Mouse (Mus musculus): ENCODE results near the gene Angptl6. TPM values are rescaled to one million over a fixed set of nuclear protein-coding genes. Genes with fewer than 3 reads are reported as not detected.

Gene Angptl6
- 2.2 TPM for polyA plus RNA-seq (2014; fragmentation: Illumina TruSeq; extraction: RNeasy Lipid Tissue Mini Kit (QIAGEN cat#74804); ENCODE audit: insufficient read depth, low read depth, low replicate concordance)

DNA sequence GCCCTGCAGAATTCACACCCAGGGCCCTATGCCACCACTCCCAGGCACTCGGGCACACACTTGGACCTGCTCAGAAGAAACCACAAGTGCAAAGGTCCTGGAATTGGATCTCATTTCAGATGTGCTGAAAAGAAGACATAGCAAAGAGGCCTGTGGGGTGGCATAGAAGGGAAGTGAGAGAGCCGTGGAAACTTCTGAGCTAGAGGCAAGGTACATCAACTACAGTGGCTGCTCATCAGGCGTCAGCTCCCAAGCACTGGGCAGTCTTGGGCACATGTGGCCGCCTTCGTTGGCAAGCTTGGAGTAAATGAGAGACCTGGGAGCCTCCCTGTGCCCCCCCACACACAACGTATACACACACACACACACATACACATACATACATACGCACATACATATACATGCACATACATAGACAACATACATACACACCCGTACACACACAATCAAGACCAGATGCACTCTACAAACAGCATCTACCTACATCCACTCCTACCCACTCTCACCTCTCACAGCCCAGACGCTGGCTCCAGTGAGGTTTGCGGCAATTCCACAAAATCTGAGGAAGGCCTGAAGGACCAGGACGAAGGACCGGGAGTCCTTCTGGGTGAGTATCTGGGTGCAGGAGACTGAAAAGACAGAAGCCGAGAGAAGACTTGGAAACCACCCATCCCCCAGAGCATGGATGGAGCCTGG lies at the start of gene Angptl6:
TSS of gene Angptl6 (minus strand) at position 631 of the 696 bp plus-strand sequence.

DNA sequence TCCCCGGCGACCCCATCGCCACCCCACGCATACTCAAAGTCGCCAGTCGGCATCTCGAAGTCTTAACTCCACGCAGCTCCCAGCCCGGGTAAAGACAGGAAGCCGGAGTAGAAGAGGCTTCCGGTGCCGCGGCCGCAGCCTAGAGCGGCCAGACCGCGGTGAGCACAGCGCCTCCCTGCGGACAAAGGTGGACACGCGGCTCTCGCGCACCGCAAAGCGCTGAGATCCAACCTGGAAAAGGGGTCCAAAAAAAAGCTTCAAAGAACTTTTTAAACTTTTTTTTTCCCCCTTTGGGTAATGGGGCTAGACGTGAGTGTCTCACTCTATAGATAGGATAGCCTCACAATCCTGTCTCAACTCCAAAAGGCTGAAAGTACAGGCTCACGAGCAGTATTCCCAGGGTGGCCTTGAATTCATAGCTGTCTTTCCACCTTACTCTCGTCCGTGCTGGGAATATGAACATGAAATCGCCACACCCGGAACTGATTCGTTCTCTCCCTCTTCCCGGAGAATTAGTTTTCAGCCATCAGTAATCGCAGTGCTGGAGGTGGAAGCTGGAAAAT lies 19.1 kb upstream of the Angptl6 start, which contains the start of gene Eif3g:
TSS of gene Eif3g (minus strand) at position 113 of the 563 bp plus-strand sequence.

DNA sequence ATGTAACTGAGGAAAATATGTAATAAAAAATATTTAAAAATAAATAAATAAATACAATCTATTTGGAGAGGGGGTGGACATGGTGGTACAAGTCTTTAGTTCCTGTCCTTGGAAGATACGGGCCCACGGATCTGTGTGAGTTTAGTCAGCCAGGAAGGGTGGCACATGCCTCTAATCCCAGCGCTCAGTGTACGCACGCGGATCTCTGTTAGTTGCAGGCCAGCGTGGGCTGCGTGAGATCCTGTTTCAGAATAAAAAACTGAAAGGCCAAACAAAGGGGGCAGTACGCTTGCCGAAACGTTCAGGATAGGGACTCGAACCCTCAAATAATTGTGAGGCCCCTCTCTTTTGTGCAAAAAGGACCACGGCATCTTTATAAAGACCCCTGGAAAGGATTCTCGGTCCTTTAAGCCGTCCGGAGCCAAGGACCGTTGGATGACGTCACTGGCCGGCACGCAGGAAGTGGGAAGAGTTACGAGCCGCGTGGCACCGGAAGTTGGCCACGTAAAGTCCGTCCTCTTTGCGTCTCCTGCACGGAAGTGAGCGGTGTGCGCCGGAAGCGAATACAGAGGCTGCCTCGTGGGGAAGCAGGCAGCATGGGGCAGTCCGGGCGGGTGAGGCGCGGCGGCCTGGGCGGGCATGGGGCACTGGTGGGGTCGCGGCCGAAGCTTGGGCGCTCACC lies 8.3 kb upstream of the Angptl6 start, which contains the start of gene Ppan:
TSS of gene Ppan (plus strand) at position 472 of the 682 bp plus-strand sequence.

DNA sequence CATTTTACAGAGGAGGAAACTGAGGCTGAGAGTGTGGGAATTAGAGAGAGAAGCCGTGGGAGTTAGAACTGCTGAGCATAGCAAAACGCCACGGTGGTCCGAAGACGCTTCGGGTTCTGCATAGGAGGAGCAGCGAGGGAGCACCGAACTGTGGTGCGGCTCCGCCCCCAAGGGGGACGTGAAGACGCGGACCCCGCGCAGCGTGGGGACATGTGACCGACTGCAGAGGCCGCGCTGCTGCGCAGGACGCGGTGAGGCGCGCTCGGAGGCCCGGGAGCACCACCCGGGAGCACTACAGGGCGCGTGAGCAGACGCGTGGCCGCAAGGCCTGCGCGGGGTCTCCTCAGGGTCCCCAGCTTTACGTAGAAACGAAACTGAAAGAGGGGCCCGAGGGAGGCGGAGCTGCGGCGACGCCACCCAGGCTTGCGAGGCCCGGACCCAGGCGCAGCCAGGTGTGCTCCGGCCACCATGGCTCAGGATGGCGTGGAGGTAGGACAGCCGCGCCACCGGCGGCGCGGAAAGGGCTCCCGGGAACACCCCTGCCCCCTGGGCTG lies 11.0 kb downstream of the Angptl6 start, which contains the start of gene A230050P20Rik:
TSS of gene A230050P20Rik (plus strand) at position 195 of the 554 bp plus-strand sequence.

Other genes starting within 250 kb of the Angptl6 start
- 615 TPM for gene Ubl5, start 236.8 kb downstream of the Angptl6 start, polyA plus RNA-seq (2014; fragmentation: Illumina TruSeq; extraction: RNeasy Lipid Tissue Mini Kit (QIAGEN cat#74804); ENCODE audit: insufficient read depth, low read depth, low replicate concordance)
- gene Fbxl12, start 235.0 kb downstream of the Angptl6 start, polyA plus RNA-seq (2014; fragmentation: Illumina TruSeq; extraction: RNeasy Lipid Tissue Mini Kit (QIAGEN cat#74804); ENCODE audit: insufficient read depth, low read depth, low replicate concordance): 13.3 TPM
- 15.8 TPM for gene Pin1, start 227.6 kb downstream of the Angptl6 start, polyA plus RNA-seq (2014; fragmentation: Illumina TruSeq; extraction: RNeasy Lipid Tissue Mini Kit (QIAGEN cat#74804); ENCODE audit: insufficient read depth, low read depth, low replicate concordance)
- 4.6 TPM for gene Olfm2, start 133.4 kb downstream of the Angptl6 start, polyA plus RNA-seq (2014; fragmentation: Illumina TruSeq; extraction: RNeasy Lipid Tissue Mini Kit (QIAGEN cat#74804); ENCODE audit: insufficient read depth, low read depth, low replicate concordance)
- 1.3 TPM for gene Col5a3, start 64.7 kb downstream of the Angptl6 start, polyA plus RNA-seq (2014; fragmentation: Illumina TruSeq; extraction: RNeasy Lipid Tissue Mini Kit (QIAGEN cat#74804); ENCODE audit: insufficient read depth, low read depth, low replicate concordance)
- not detected for gene Rdh8, start 61.2 kb downstream of the Angptl6 start, polyA plus RNA-seq (2014; fragmentation: Illumina TruSeq; extraction: RNeasy Lipid Tissue Mini Kit (QIAGEN cat#74804); ENCODE audit: insufficient read depth, low read depth, low replicate concordance)
- gene A230050P20Rik, start 11.1 kb downstream of the Angptl6 start, polyA plus RNA-seq (2014; fragmentation: Illumina TruSeq; extraction: RNeasy Lipid Tissue Mini Kit (QIAGEN cat#74804); ENCODE audit: insufficient read depth, low read depth, low replicate concordance): 17.4 TPM
- 15.0 TPM for gene Ppan, start 8.4 kb upstream of the Angptl6 start, polyA plus RNA-seq (2014; fragmentation: Illumina TruSeq; extraction: RNeasy Lipid Tissue Mini Kit (QIAGEN cat#74804); ENCODE audit: insufficient read depth, low read depth, low replicate concordance)
- gene Eif3g, start 18.9 kb upstream of the Angptl6 start, polyA plus RNA-seq (2014; fragmentation: Illumina TruSeq; extraction: RNeasy Lipid Tissue Mini Kit (QIAGEN cat#74804); ENCODE audit: insufficient read depth, low read depth, low replicate concordance): 123 TPM
- gene Dnmt1, start 80.2 kb upstream of the Angptl6 start, polyA plus RNA-seq (2014; fragmentation: Illumina TruSeq; extraction: RNeasy Lipid Tissue Mini Kit (QIAGEN cat#74804); ENCODE audit: insufficient read depth, low read depth, low replicate concordance): 8.6 TPM
- 8.2 TPM for gene S1pr2, start 97.1 kb upstream of the Angptl6 start, polyA plus RNA-seq (2014; fragmentation: Illumina TruSeq; extraction: RNeasy Lipid Tissue Mini Kit (QIAGEN cat#74804); ENCODE audit: insufficient read depth, low read depth, low replicate concordance)
- 54.9 TPM for gene Mrpl4, start 123.0 kb upstream of the Angptl6 start, polyA plus RNA-seq (2014; fragmentation: Illumina TruSeq; extraction: RNeasy Lipid Tissue Mini Kit (QIAGEN cat#74804); ENCODE audit: insufficient read depth, low read depth, low replicate concordance)
- 159 TPM for gene Icam1, start 136.3 kb upstream of the Angptl6 start, polyA plus RNA-seq (2014; fragmentation: Illumina TruSeq; extraction: RNeasy Lipid Tissue Mini Kit (QIAGEN cat#74804); ENCODE audit: insufficient read depth, low read depth, low replicate concordance)
- 1.6 TPM for gene Icam4, start 149.6 kb upstream of the Angptl6 start, polyA plus RNA-seq (2014; fragmentation: Illumina TruSeq; extraction: RNeasy Lipid Tissue Mini Kit (QIAGEN cat#74804); ENCODE audit: insufficient read depth, low read depth, low replicate concordance)
- 0.12 TPM for gene Icam5, start 152.3 kb upstream of the Angptl6 start, polyA plus RNA-seq (2014; fragmentation: Illumina TruSeq; extraction: RNeasy Lipid Tissue Mini Kit (QIAGEN cat#74804); ENCODE audit: insufficient read depth, low read depth, low replicate concordance)
- not detected for gene Zglp1, start 187.4 kb upstream of the Angptl6 start, polyA plus RNA-seq (2014; fragmentation: Illumina TruSeq; extraction: RNeasy Lipid Tissue Mini Kit (QIAGEN cat#74804); ENCODE audit: insufficient read depth, low read depth, low replicate concordance)
- gene Gm49373, start 193.4 kb upstream of the Angptl6 start, polyA plus RNA-seq (2014; fragmentation: Illumina TruSeq; extraction: RNeasy Lipid Tissue Mini Kit (QIAGEN cat#74804); ENCODE audit: insufficient read depth, low read depth, low replicate concordance): 0.21 TPM
- gene Fdx1l, start 193.9 kb upstream of the Angptl6 start, polyA plus RNA-seq (2014; fragmentation: Illumina TruSeq; extraction: RNeasy Lipid Tissue Mini Kit (QIAGEN cat#74804); ENCODE audit: insufficient read depth, low read depth, low replicate concordance): 40.1 TPM
- gene Gm38431, start 212.3 kb upstream of the Angptl6 start, polyA plus RNA-seq (2014; fragmentation: Illumina TruSeq; extraction: RNeasy Lipid Tissue Mini Kit (QIAGEN cat#74804); ENCODE audit: insufficient read depth, low read depth, low replicate concordance): 0.10 TPM
- gene Raver1, start 212.3 kb upstream of the Angptl6 start, polyA plus RNA-seq (2014; fragmentation: Illumina TruSeq; extraction: RNeasy Lipid Tissue Mini Kit (QIAGEN cat#74804); ENCODE audit: insufficient read depth, low read depth, low replicate concordance): 17.8 TPM